Mouse (Mus musculus): ENCODE results near the gene Dnmt3c. TPM values are rescaled to one million over a fixed set of nuclear protein-coding genes. Genes with fewer than 3 reads are reported as not detected.
"Not testable (repeated sequence)": the region's sequence is repeated elsewhere in the genome, so short reads cannot be mapped to it uniquely, and the experiment has no call there.

Gene Dnmt3c
- polyA plus RNA-seq (2021): 0.05 TPM

DNA sequence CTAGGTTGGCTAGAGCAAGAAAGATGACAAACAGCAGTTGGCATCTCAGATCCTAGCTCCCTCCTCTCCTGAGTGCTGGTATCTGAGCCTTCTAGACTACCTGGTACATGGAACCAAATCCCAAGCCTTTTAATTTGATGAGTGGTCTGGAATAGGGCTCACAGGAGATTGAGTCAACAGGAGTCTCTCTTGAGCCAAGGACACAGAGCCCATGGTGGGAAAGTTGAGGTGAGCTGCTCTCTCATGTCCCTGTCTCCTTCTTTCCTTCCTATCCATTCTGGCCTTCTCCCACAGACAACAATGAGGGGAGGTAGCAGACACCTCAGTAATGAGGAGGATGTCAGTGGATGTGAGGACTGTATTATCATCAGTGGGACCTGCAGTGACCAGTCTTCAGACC, at the start of gene Dnmt3c:
Gene Dnmt3c, plus strand, starts transcription at position 301 of the 400 bp plus-strand sequence.
- H3K27me3 ChIP-seq: peaks cover 8% of the 10 kb centered on the region
- no peak for TF ChIP-seq CTCF (IDR thresholded peaks at IDR 0.05)
- ChIA-PET POLR2A (no interaction called here), CTCF (no interaction called here)
- in situ Hi-C loops (cut with MboI; ENCODE audit: low pct_unique_long_range_greater_than_20kb): no loop called here
- ATAC-seq (no peak), DNase-seq (ENCODE audit: low read depth, low spot score) (no peak)

DNA sequence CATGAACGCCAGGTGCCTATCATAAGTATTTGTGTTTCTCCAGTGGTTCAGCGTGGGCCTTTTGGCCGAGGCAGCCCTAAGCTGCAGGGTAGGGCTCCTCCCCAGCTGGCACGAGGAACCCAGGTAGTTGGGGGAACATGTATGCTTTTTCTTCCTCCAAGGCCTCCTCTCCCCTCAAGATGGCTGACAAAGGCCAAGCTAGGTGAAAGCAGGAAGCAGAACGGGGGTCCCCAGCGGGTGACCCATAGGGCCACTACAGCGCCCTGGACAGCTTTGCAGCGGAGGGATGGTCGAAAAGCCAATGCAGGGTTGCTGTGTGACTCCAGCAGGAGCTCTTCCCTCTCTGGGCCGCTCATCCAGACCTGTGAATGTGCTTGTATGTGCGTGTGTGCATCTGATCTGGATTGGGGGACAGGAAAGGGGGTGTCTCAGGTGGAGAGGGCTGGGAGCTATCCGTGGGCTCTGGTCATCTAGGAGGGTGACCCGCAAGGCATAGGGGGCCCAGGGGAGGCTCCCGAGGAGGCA, 47.6 kb upstream of the Dnmt3c start:
- no peak for DNase-seq (ENCODE audit: low read depth, low spot score)
- TF ChIP-seq CTCF (IDR thresholded peaks at IDR 0.05): no peak
- in situ Hi-C loops (cut with MboI; ENCODE audit: low pct_unique_long_range_greater_than_20kb): no loop called here
- CTCF ChIA-PET: no interaction called here
- ATAC-seq: no peak
- peaks cover 3% of the 10 kb centered on the region for H3K27me3 ChIP-seq
- POLR2A ChIA-PET: no interaction called here

DNA sequence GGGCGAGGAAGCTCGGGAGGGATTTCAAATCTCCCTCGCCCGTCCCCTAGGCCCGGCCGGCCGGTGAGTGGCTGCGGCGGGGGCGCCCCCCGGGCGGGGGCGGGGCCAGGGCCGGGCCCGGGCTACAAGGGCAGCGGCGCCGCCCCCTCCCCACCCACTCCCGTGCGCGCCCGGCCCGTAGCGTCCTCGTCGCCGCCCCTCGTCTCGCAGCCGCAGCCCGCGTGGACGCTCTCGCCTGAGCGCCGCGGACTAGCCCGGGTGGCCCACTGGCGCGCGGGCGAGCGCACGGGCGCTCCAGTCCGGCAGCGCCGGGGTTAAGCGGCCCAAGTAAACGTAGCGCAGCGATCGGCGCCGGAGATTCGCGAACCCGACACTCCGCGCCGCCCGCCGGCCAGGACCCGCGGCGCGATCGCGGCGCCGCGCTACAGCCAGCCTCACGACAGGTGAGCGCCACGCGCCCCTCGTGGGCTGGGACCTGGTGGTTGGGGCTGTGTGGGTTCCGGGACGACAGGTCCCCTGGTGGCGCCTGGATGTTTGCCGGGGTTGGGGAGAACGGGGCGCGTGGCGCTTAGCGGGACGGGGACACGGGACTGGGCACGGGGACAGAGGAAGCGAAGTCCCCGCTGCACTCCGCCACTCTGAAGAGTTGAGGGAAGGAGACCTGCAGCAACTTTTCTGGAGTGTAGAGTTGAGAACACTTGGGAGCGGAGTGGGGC, 47.0 kb upstream of the Dnmt3c start, which contains the start of gene Dnmt3b:
Gene Dnmt3b, plus strand, starts transcription at position 153 of the 716 bp plus-strand sequence.
- H3K27me3 ChIP-seq: peaks cover 3% of the 10 kb centered on the region
- no peak for DNase-seq (ENCODE audit: low read depth, low spot score)
- ChIA-PET POLR2A (no interaction called here), CTCF (no interaction called here)
- in situ Hi-C loops (cut with MboI; ENCODE audit: low pct_unique_long_range_greater_than_20kb): no loop called here
- TF ChIP-seq CTCF (IDR thresholded peaks at IDR 0.05): no peak
- ATAC-seq: peak; percentile 87

DNA sequence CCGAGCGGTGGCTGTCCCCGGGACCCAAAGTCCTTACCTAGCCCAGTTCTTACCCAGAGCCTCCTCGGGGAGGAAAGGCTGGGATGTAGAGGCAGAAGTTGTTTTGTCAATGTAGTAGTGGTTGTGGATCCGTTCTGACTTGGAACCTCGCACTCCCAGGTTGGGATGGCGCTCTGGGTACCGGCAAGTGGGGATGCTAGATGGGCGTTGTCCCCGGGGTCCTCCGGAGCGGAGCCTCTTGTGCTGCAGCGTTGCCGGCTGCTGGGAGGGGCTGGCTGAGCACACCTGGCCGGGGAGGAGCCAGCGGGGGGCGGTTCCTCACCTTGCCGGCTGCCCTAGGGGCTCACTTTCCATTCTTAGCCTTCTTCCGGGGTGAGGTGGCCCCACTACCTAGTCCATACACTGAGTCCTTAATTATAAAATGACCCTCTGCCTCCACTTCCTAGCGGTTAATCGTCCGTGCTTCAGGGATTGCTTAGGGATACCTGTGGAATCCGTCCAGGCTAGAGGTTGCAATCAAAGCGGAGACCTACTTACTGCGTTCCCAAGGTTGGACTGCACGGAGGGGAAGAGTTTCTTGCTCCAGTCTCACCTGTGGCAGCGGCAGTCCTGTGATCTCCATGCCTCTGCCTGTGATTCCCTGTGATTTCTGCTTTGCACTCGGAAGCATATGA, 46.3 kb upstream of the Dnmt3c start:
- in situ Hi-C loops (cut with MboI; ENCODE audit: low pct_unique_long_range_greater_than_20kb): no loop called here
- CTCF ChIA-PET: no interaction called here
- no peak for DNase-seq (ENCODE audit: low read depth, low spot score)
- no peak for ATAC-seq
- POLR2A ChIA-PET: no interaction called here
- H3K27me3 ChIP-seq: peaks cover 3% of the 10 kb centered on the region
- TF ChIP-seq CTCF (IDR thresholded peaks at IDR 0.05): no peak

DNA sequence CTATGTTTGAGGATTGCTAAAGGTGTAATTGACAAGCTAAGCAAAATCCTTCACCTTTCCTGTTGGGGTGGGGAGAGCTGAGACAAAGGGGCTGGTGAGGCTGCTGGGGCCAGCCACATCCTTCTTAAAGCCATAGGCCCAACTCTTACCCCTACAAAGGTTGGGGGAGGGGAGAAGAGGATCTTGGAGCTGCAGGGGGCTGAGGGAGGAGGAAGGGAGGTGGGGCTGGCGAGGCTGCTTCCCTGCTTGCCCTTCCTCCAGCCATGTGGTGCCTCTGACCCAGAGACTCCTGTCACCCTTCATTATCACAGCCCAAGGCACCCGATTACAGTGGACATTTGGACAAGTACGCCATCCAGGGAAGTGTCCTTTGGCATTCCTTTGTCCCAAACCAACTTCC, 44.8 kb upstream of the Dnmt3c start:
- TF ChIP-seq CTCF (IDR thresholded peaks at IDR 0.05): no peak
- peaks cover 3% of the 10 kb centered on the region for H3K27me3 ChIP-seq
- ATAC-seq: no peak
- no peak for DNase-seq (ENCODE audit: low read depth, low spot score)
- in situ Hi-C loops (cut with MboI; ENCODE audit: low pct_unique_long_range_greater_than_20kb): no loop called here
- ChIA-PET CTCF (no interaction called here), POLR2A (no interaction called here)

DNA sequence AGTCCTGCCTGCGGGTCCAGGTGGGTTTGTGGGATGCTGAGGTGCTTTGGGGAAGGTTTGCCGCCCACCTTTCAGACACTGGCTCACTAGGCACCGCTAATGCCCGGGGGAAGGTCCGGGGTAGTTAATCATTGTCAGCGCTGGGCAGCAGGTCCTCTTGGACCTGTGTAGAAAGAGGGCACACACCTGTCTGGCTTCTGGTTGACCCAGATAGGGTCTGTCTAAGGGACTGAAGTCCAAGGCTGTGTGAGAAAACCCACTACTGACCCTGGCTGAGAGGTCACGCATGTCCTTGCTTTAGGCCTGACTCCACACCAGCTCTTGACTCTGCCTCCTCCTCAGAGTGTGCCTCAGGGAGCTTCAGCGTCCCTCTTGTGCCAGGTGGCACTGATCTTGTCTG, 38.8 kb upstream of the Dnmt3c start:
- ATAC-seq; in situ Hi-C loops (cut with MboI; ENCODE audit: low pct_unique_long_range_greater_than_20kb); DNase-seq (ENCODE audit: low read depth, low spot score); H3K27me3 ChIP-seq; POLR2A ChIA-PET: not testable (repeated sequence)
- CTCF ChIA-PET: interaction anchor here (1.3 kb wide), 1 partner anchor 11 kb away, joined by 3 read pairs; no protein-coding TSS in a partner anchor

DNA sequence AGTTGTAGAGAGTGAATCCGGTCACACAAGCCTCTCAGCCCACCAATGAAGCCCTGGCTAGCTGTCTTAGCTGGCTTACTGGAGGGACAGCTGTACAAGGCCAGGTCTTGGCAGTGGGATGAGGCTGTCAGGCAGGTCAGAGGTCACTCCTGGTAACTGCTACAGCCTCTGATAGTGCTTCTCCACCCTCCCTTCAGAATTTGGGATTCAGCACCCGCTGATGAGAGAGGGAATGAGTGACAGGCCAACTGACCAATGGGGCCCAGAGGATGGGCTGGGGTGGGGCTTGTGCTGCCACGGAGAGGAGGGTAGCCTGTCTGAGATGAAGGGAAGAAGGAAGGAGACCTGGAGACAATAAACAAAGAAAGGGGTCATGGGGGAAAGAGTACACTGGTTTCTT, 35.8 kb upstream of the Dnmt3c start:
- DNase-seq (ENCODE audit: low read depth, low spot score) (no peak), ATAC-seq (no peak)
- in situ Hi-C loops (cut with MboI; ENCODE audit: low pct_unique_long_range_greater_than_20kb): loop anchor here (10.0 kb wide), 1 partner anchor 264 kb away; no protein-coding TSS in a partner anchor
- ChIA-PET CTCF (no interaction called here), POLR2A (no interaction called here)
- no peak for TF ChIP-seq CTCF (IDR thresholded peaks at IDR 0.05)
- no peaks in the 10 kb centered on the region for H3K27me3 ChIP-seq

DNA sequence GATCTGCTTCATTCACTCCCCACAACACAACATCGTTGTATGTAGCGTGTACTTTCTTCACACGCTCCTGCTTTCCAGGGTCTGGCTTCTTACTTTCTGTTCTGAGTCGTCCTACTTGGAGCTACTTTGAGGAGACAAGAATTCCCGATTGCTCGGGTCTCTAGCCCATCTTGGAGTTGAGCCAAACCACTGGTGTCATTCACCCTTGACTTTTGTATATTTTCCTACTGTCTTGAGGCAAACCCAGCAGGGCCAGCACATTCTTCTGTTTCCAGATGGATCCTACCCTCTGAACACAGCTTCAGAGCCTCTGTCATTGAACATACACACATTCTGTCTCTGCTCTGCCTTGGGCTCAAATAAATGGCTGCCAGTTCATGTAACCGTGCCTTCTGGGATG, 31.1 kb upstream of the Dnmt3c start:
- no peak for TF ChIP-seq CTCF (IDR thresholded peaks at IDR 0.05)
- ChIA-PET CTCF (no interaction called here), POLR2A (no interaction called here)
- in situ Hi-C loops (cut with MboI; ENCODE audit: low pct_unique_long_range_greater_than_20kb): loop anchor here (5.0 to 10.0 kb wide), 2 partner anchors 182 to 259 kb away; no protein-coding TSS in a partner anchor
- ATAC-seq (no peak), DNase-seq (ENCODE audit: low read depth, low spot score) (no peak)
- no peaks in the 10 kb centered on the region for H3K27me3 ChIP-seq

DNA sequence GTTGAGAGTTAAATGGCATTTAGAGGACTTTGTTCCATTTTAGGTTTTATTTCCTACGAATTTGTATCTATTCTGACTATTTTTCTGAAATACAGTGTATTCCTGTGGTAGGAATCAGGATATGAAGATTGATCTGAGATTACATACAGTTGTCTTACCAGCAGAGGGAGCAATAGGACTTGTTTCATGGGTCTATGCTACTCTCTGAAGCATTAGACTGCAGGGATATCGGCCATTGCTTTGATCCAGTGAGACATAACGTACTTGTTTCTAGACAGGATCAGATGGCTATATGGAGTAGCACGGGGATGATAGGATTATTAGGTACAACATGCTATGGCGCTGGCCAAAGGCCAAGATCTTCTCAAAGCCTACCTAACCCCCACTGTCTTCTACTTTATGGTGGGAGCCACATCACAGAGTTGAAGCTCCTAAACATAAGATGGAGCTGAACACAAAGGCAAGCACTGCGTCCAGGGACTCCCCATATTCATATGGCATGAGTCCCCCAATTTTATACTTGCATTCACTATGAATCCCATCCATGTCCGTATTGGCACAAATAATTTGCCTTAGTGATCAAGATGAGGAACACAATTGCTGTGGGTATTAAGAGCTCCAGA, 27.6 kb upstream of the Dnmt3c start:
- DNase-seq (ENCODE audit: low read depth, low spot score) (no peak), ATAC-seq (peak; percentile 73)
- POLR2A ChIA-PET: no interaction called here
- peak; percentile 63 for TF ChIP-seq CTCF (IDR thresholded peaks at IDR 0.05)
- in situ Hi-C loops (cut with MboI; ENCODE audit: low pct_unique_long_range_greater_than_20kb): loop anchor here (5.0 to 10.0 kb wide), 2 partner anchors 178 to 256 kb away; no protein-coding TSS in a partner anchor
- CTCF ChIA-PET: interaction anchor here (0.8 to 1.4 kb wide), 5 partner anchors 11 to 284 kb away, joined by 3 to 4 read pairs (median 3); no protein-coding TSS in a partner anchor
- H3K27me3 ChIP-seq: no peaks in the 10 kb centered on the region

DNA sequence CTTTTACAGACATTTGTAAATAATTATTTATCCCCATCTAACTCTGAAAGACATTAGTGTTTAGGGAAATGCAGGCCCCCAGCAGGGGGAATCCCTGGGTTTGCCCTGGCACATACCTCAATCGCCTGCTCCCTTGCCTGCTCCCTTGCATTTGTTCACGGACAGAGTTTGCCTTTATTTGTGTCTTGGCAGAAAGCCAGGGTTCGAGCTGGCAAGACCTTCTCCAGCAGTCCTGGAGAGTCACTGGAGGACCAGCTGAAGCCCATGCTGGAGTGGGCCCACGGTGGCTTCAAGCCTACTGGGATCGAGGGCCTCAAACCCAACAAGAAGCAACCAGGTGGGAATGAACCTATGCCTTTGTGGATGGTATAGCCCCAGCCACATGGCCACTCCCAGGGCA, 26.3 kb upstream of the Dnmt3c start:
- no peaks in the 10 kb centered on the region for H3K27me3 ChIP-seq
- TF ChIP-seq CTCF (IDR thresholded peaks at IDR 0.05): no peak
- ChIA-PET POLR2A (no interaction called here), CTCF (interaction anchor here (1.2 to 1.4 kb wide), 2 partner anchors 43 to 283 kb away, joined by 3 to 4 read pairs; no protein-coding TSS in a partner anchor)
- no peak for DNase-seq (ENCODE audit: low read depth, low spot score)
- in situ Hi-C loops (cut with MboI; ENCODE audit: low pct_unique_long_range_greater_than_20kb): no loop called here
- ATAC-seq: no peak

DNA sequence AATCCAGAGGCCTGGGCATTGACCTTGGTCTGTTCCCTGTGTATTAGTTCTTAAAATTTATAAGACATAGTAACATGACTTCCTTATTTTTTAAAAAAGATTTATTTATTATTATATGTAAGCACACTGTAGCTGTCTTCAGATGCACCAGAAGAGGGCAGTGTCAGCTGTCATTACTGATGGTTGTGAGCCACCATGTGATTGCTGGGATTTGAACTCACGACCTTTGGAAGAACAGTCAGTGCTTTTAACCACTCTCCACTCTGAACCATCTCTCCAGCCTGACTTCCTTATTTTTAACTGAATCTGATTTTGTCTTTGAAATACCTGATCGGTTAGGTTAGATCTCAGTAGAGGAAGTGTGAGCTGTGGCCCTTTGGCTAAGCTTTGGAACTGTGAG, 23.8 kb upstream of the Dnmt3c start:
- in situ Hi-C loops (cut with MboI; ENCODE audit: low pct_unique_long_range_greater_than_20kb): no loop called here
- TF ChIP-seq CTCF (IDR thresholded peaks at IDR 0.05): peak; percentile 57
- POLR2A ChIA-PET: no interaction called here
- ATAC-seq (no peak), DNase-seq (ENCODE audit: low read depth, low spot score) (no peak)
- H3K27me3 ChIP-seq: no peaks in the 10 kb centered on the region
- CTCF ChIA-PET: no interaction called here

DNA sequence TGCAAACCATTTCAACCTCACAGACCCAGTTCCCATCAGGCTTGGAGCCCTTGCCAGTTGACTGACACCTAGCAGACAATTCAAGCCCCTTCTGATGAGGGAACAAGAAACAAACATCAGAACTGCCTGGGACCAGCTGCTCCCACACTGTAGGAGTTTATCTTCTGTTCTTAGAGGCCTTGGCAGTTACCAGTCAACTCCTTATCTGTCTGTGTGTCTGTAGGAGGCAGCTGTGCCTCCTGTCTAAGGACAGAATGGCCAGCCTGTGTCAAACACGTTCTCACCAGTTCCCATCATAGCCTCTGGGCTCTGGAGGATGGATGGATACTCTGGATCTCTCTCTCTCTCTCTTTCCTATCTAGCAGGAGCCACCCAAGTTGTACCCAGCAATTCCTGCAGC, 21.1 kb upstream of the Dnmt3c start:
- in situ Hi-C loops (cut with MboI; ENCODE audit: low pct_unique_long_range_greater_than_20kb); CTCF ChIA-PET; DNase-seq (ENCODE audit: low read depth, low spot score); ATAC-seq; H3K27me3 ChIP-seq; POLR2A ChIA-PET: not testable (repeated sequence)
